ENCODE assay signal across 14 mouse cellular contexts in the genomic region with DNA sequence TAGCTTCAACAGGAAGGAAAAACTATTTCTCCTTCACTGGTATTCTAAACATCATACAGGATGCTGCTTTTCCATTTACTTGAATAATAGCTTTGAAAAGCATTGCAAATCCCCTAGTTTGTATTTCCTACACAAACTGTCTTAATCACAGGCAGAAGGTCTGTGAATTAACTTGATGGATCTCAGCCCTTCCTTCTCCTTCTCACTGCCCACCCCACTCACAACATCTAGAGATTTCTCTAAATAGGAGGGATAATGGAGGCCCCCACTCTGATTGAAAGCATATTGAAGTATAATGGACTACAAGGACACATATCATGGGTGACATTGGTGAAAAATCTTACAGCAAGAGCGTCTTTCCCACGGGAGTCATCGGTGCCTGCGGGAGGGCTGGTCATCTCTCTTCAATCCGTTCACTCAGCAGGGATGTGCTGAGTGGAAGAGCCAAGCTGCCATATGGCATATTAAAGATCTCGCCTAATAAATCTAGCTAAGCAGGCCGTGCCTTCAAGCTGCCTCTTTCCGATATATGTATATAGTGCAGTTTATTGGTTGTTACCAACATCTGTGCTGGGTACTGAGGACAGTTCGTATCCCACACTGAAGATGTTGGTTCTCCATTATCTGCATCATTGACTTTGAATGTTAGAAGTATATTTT.
DNase-seq lines count a peak whose midpoint lies in the region; ATAC-seq and TF ChIP-seq lines count a peak whose summit lies in the region.
"Had no signal": no experiment of that assay in that cellular context is flagged by ENCODE, and none has a peak within 500 bp of the region (broad histone marks: within the 10 kb centered on the region; RNA-seq: fewer than 3 reads in every experiment).

No protein-coding gene starts in this region.

- H3K4me1 ChIP-seq in lung, embryonic 14.5 days (ENCODE audit: insufficient read depth), result no peaks in the 10 kb centered on the region
- H3K4me1 ChIP-seq in hindbrain, embryonic 15.5 days (replicated peaks), result no peaks in the 10 kb centered on the region
- no peaks in the 10 kb centered on the region for H3K4me1 ChIP-seq in neural tube, embryonic 12.5 days
- H3K4me1 ChIP-seq: embryonic facial prominence, embryonic 15.5 days; forebrain, embryonic 10.5 days had no signal

- no peak overlapping the region for H3K4me3 ChIP-seq in lung, embryonic 14.5 days (ENCODE audit: low read depth, low read length)
- H3K4me3 ChIP-seq in hindbrain, embryonic 15.5 days, result no peak overlapping the region
- no peak overlapping the region for H3K4me3 ChIP-seq in neural tube, embryonic 12.5 days
- H3K4me3 ChIP-seq: embryonic facial prominence, embryonic 15.5 days; forebrain, embryonic 10.5 days had no signal

- no peaks in the 10 kb centered on the region for H3K36me3 ChIP-seq in lung, embryonic 14.5 days (ENCODE audit: insufficient read depth)
- H3K36me3 ChIP-seq in hindbrain, embryonic 15.5 days, result no peaks in the 10 kb centered on the region
- no peaks in the 10 kb centered on the region for H3K36me3 ChIP-seq in neural tube, embryonic 12.5 days
- H3K36me3 ChIP-seq: embryonic facial prominence, embryonic 15.5 days; forebrain, embryonic 10.5 days had no signal

- DNase-seq in cerebellum, postnatal 36 days, result peak; percentile 5 to 9
- DNase-seq in cerebellum, adult 11 months, result no peak
- DNase-seq in lung, embryonic 14.5 days, result peak; percentile 89
- DNase-seq in lung, postnatal 10 days, result no peak
- DNase-seq in layer of hippocampus, adult 18-20 months (ENCODE audit: low spot score in 2 of 2), result no peak
- DNase-seq in layer of hippocampus, postnatal 36 days, result no peak
- DNase-seq: adrenal gland, postnatal 25 days; gastrocnemius, postnatal 10 days; lung, adult 18-20 months; thymus, postnatal 14 days had no signal

- H3K9ac ChIP-seq in lung, embryonic 14.5 days, result no peak overlapping the region
- no peak overlapping the region for H3K9ac ChIP-seq in hindbrain, embryonic 15.5 days
- no peak overlapping the region for H3K9ac ChIP-seq in neural tube, embryonic 12.5 days
- H3K9ac ChIP-seq: embryonic facial prominence, embryonic 15.5 days had no signal

- H3K9me3 ChIP-seq in lung, embryonic 14.5 days (ENCODE audit: low read depth, low read length), result no peaks in the 10 kb centered on the region
- H3K9me3 ChIP-seq in hindbrain, embryonic 15.5 days, result no peaks in the 10 kb centered on the region
- no peaks in the 10 kb centered on the region for H3K9me3 ChIP-seq in neural tube, embryonic 12.5 days
- H3K9me3 ChIP-seq: embryonic facial prominence, embryonic 15.5 days; forebrain, embryonic 10.5 days had no signal

- 42% methylated on average over 9 of the region's 9 CpGs for WGBS in lung, embryonic 14.5 days
- WGBS in hindbrain, embryonic 15.5 days, result 46% methylated on average over 9 of the region's 9 CpGs
- 52% methylated on average over 9 of the region's 9 CpGs for WGBS in neural tube, embryonic 12.5 days

- peak; percentile 92 for ATAC-seq in lung, embryonic 14.5 days (ENCODE audit: insufficient read depth)
- ATAC-seq in hindbrain, embryonic 15.5 days (ENCODE audit: low FRiP score, low read depth), result 0 out of 2 replicates have a peak, but pooled peaks have one; percentile 48
- ATAC-seq in neural tube, embryonic 12.5 days (ENCODE audit: low FRiP score, low read depth), result peak; percentile 70

- peak overlapping the region; percentile 20; the same call in 1 of the 2 replicates for H3K27ac ChIP-seq in lung, embryonic 14.5 days (ENCODE audit: low read depth)
- no peak overlapping the region for H3K27ac ChIP-seq in hindbrain, embryonic 15.5 days (replicated peaks)
- no peak overlapping the region for H3K27ac ChIP-seq in neural tube, embryonic 12.5 days
- H3K27ac ChIP-seq: embryonic facial prominence, embryonic 15.5 days; forebrain, embryonic 10.5 days had no signal

- TF ChIP-seq CTCF in lung, embryonic 14.5 days (IDR thresholded peaks at IDR 0.05; ENCODE audit: low read depth), result no peak

- no peak overlapping the region for H3K4me2 ChIP-seq in lung, embryonic 14.5 days
- H3K4me2 ChIP-seq in hindbrain, embryonic 15.5 days, result no peak overlapping the region
- no peak overlapping the region for H3K4me2 ChIP-seq in neural tube, embryonic 12.5 days (replicated peaks)
- H3K4me2 ChIP-seq: embryonic facial prominence, embryonic 15.5 days had no signal

- no peaks in the 10 kb centered on the region for H3K27me3 ChIP-seq in lung, embryonic 14.5 days (ENCODE audit: insufficient read depth, low read length)
- no peaks in the 10 kb centered on the region for H3K27me3 ChIP-seq in hindbrain, embryonic 15.5 days
- H3K27me3 ChIP-seq in neural tube, embryonic 12.5 days (replicated peaks), result no peaks in the 10 kb centered on the region
- H3K27me3 ChIP-seq: embryonic facial prominence, embryonic 15.5 days had no signal

Comparison
In these comparisons a context has a peak if more than half of its experiments do, and no peak if none do; other contexts are left out.
1. DNase-seq: peak in cerebellum, postnatal 36 days (2 of 2) and lung, embryonic 14.5 days (single experiment); none in cerebellum, adult 11 months (single experiment), lung, postnatal 10 days (single experiment), layer of hippocampus, adult 18-20 months (0 of 2) and layer of hippocampus, postnatal 36 days (0 of 2).
2. Peak in every context shown above with its lines, with median percentiles within 50 percentile points of each other: ATAC-seq.